Mouse (Mus musculus) C3H10T1/2 (cell line): ENCODE data around the gene Lrrc58. TPM values are rescaled to one million over a fixed set of nuclear protein-coding genes. Genes with fewer than 3 reads are reported as not detected.

Source experiments
- polyA plus RNA-seq, 2 experiments: library from polyadenylated mRNA; unstranded; fragments of >200 nt; fragmentation: generic; extraction: Trizol; gene quantifications; one replicate each; pipeline ENCODE4 v1.2.1; 2012; ENCODE audit warnings: missing spikeins in 2 of 2

Lrrc58 gene
- 1 to 10 TPM in 1 of 2 experiments, under 1 TPM in 1; 0.75 to 5.2 TPM for polyA plus RNA-seq

DNA sequence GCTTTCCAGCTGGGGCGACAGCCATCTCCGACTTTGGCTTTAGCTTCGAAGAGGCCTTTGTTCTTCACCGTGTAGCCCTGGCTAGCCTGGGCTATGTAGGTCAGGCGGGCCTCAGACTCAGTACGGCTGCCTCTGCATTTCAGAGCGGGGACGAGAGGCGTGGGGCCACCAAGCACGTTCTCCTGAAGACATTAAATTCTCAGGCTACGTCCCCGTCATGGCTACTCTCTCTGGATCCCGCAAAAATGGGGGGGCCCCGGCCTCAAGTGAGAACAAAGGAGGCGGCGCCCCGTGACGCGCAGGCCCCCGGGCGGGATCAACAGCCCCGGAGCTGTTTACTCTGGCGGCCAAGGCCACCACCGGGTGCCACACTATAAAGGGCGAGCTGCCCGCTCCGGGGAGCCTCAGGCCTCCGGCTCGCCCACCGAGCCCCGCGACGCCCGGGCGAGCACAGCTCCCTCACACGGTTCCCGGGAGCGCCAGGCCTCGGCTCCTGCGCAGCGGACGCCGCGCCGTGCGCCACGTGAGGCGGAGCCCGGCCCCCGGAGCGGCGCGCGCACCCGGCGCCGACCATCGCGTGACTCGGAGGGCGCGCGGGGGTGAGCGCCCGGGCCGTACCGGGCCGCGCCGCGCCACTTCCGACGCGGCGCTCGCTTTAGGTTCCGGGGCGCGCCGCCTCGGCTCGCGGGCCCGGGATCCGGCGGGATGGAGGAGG lies at the start of gene Lrrc58:
Gene Lrrc58, plus strand, starts transcription at position 599 of the 715 bp plus-strand sequence.

DNA sequence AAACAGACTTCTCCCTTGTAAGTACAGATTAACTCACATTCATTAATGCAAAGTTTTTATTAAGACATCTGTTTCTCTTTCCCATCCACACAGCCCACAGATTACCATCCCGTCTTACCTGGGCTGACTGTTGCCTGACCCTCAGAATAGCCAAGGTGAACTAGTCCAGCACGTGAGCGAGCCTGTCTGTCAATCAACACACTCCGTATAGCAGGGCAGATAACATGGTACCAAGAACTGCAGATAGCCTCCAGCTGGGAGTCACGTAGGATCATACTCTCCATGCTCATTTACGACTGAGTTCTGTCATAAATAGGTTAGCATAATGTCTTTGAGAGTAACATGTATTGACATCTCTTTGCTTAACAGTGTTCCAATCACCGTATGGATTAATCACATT lies 7.2 kb upstream of the Lrrc58 start, which contains the start of gene Gm36028:
Gene Gm36028, minus strand, starts transcription at position 118 of the 400 bp plus-strand sequence.

DNA sequence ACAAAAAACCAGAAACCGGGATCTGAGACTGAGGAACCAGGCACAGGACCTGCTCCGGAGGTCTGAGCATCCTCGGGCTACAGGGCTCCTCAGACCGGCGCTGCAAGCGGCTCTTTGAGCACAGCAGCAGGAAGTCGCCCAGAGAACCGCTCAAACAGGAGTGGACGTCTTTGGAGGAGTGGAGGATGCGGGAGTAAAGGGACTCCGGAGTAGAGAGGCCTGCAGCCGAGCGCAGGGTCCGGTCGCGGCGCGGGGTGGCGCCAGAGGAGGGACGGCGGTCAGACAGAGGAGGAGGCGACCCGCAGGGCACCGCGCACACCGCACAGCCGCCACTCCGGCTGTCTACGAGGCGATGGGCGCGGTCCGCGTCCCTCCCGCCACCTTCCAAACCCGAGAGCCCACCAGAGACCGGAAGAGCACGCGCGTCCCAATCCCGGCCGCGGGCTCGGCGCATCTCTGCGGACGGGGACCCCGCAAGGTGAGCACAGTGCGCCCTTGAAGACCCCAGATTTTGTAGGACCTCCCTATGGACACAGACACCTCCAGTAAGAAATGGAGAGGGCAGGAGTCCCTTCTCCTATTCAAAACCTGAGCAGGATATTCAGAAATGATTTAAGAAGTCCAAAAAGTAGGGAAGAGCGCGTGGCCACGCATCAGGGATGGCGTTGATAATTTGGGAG lies 48.1 kb downstream of the Lrrc58 start, which contains the start of gene Gpr156:
Gene Gpr156, plus strand, starts transcription at position 359 of the 680 bp plus-strand sequence.

Other genes starting within 250 kb of the Lrrc58 start
- gene Ndufb4, start 213.9 kb upstream of the Lrrc58 start, polyA plus RNA-seq = 100 to 1,000 TPM in 1 of 2 experiments, 10 to 100 TPM in 1; 87.9 to 120 TPM
- gene Fstl1, start 91.5 kb upstream of the Lrrc58 start, polyA plus RNA-seq = 100 to 1,000 TPM in 1 of 2 experiments, 10 to 100 TPM in 1; 27.1 to 297 TPM
- gene Gm36028, start 7.2 kb upstream of the Lrrc58 start, polyA plus RNA-seq = under 1 TPM in 1 of 2 experiments, not detected in 1; 0.14 TPM
- under 1 TPM; 0.02 to 0.07 TPM for gene Gpr156, start 48.1 kb downstream of the Lrrc58 start, polyA plus RNA-seq
- gene Gsk3b, start 220.6 kb downstream of the Lrrc58 start, polyA plus RNA-seq = 10 to 100 TPM in 1 of 2 experiments, 1 to 10 TPM in 1; 2.4 to 10.0 TPM